Mouse (Mus musculus) neural tube, embryonic 11.5 days (tissue): ENCODE measurements at regions not wholly inside any gene's neighbourhood (a gene's known extent, or its start where the extent isn't known, plus 50 kb on each side); places are given as distances from the start of the nearest gene placed in this dataset.

Source experiments
- ATAC-seq: fragments of 200-750 bp; cut with Nextera tagmentation; 2 replicates; pipeline ENCODE4 v1.8.0; 2017; ENCODE audit warnings: moderate number of reproducible peaks, mild to moderate bottlenecking, moderate TSS enrichment, moderate library complexity; ENCODE audit not compliant: insufficient read depth, low FRiP score, low TSS enrichment
- DNase-seq: peaks from one replicate; pipeline ENCODE4 v3.0.0-alpha.2; 2015; ENCODE audit warnings: low spot score
- H3K27ac ChIP-seq: fragments of 300-500 bp; sonication (generic); 2 replicates; pipeline ENCODE4 v1.5.1; 2014; ENCODE audit warnings: low read depth, mild to moderate bottlenecking, low read length
- H3K27me3 ChIP-seq: fragments of 300-500 bp; sonication (generic); 2 replicates; pipeline ENCODE4 v1.6.1; 2014; ENCODE audit warnings: mild to moderate bottlenecking, low read length, mixed read lengths; ENCODE audit not compliant: control insufficient read depth, insufficient read depth
- H3K36me3 ChIP-seq: fragments of 300-500 bp; sonication (generic); 2 replicates; pipeline ENCODE4 v1.6.1; 2014; ENCODE audit warnings: mild to moderate bottlenecking, low read length, moderate library complexity, mixed read lengths; ENCODE audit not compliant: control insufficient read depth, insufficient read depth
- H3K4me1 ChIP-seq: fragments of 300-500 bp; sonication (generic); 2 replicates; pipeline ENCODE4 v1.6.1; 2014; ENCODE audit warnings: low read length, mixed read lengths; ENCODE audit not compliant: control insufficient read depth, insufficient read depth
- H3K4me2 ChIP-seq: fragments of 300-500 bp; sonication (generic); 2 replicates; pipeline ENCODE4 v1.6.1; 2014; ENCODE audit warnings: low read depth, mild to moderate bottlenecking, moderate library complexity
- H3K4me3 ChIP-seq: fragments of 300-500 bp; sonication (generic); 2 replicates; pipeline ENCODE4 v1.5.1; 2014; ENCODE audit warnings: low read depth, low read length
- H3K9ac ChIP-seq: fragments of 300-500 bp; sonication (generic); 2 replicates; pipeline ENCODE4 v1.6.1; 2014; ENCODE audit warnings: mild to moderate bottlenecking, low read length
- H3K9me3 ChIP-seq: fragments of 300-500 bp; sonication (generic); 2 replicates; pipeline ENCODE4 v1.6.1; 2016; ENCODE audit warnings: low read length; ENCODE audit not compliant: control insufficient read depth
- WGBS: fragments of 180-500 bp; shearing (Covaris S2); extraction: QIAGEN DNeasy Blood & Tissue Kit; methylation state at CpG from one replicate; pipeline ENCODE4 v1.1.7; 2014; 5-methylcytosine and 5-hydroxymethylcytosine counted together

- H3K9me3 ChIP-seq: no peaks in the 10 kb centered on the region
- no peak overlapping the region for H3K4me2 ChIP-seq
- H3K36me3 ChIP-seq: no peaks in the 10 kb centered on the region
- H3K4me1 ChIP-seq: no peaks in the 10 kb centered on the region
- no peak overlapping the region for H3K9ac ChIP-seq
- DNase-seq (no peak), ATAC-seq (no peak)
- H3K4me3 ChIP-seq: no peak overlapping the region
- no peaks in the 10 kb centered on the region for H3K27me3 ChIP-seq
- WGBS: 52% methylated on average over 3 of the region's 3 CpGs
- no peak overlapping the region for H3K27ac ChIP-seq
These were observed 557.5 kb downstream of the Efnb2 start for GRCm38 (mm10) chr8:8103492-8103891.

GRCm38 (mm10) chr8:8102010-8102727 is 558.9 kb downstream of the Efnb2 start:
- Histone ChIP-seq H3K9ac (no peak overlapping the region), H3K4me3 (no peak overlapping the region)
- 56% methylated on average over 6 of the region's 6 CpGs for WGBS

GRCm38 (mm10) chr8:8092551-8092950 is 568.5 kb downstream of the Efnb2 start:
- Histone ChIP-seq H3K9ac (no peak overlapping the region), H3K4me2 (no peak overlapping the region), H3K4me1 (no peaks in the 10 kb centered on the region), H3K9me3 (no peaks in the 10 kb centered on the region), H3K27me3 (no peaks in the 10 kb centered on the region), H3K4me3 (no peak overlapping the region), H3K27ac (no peak overlapping the region), H3K36me3 (no peaks in the 10 kb centered on the region)
- no peak for DNase-seq
- no peak for ATAC-seq

More at GRCm38 (mm10) chr8:8102010-8102727, 558.9 kb downstream of the Efnb2 start:
- Histone ChIP-seq H3K27me3 (no peaks in the 10 kb centered on the region), H3K9me3 (no peaks in the 10 kb centered on the region), H3K27ac (no peak overlapping the region), H3K4me1 (no peaks in the 10 kb centered on the region), H3K36me3 (no peaks in the 10 kb centered on the region), H3K4me2 (no peak overlapping the region)
- peak; percentile 23; the same call in 1 of the 2 replicates for ATAC-seq
- DNase-seq: peak; percentile 14

GRCm38 (mm10) chr8:8084652-8085051 is 576.4 kb downstream of the Efnb2 start:
- Histone ChIP-seq H3K27ac (no peak overlapping the region), H3K4me2 (no peak overlapping the region), H3K27me3 (no peaks in the 10 kb centered on the region), H3K4me3 (no peak overlapping the region), H3K9me3 (no peaks in the 10 kb centered on the region), H3K36me3 (no peaks in the 10 kb centered on the region), H3K9ac (no peak overlapping the region), H3K4me1 (no peaks in the 10 kb centered on the region)
- ATAC-seq (no peak), DNase-seq (no peak)
- 73% methylated on average over 2 of the region's 2 CpGs for WGBS

GRCm38 (mm10) chr8:8064074-8064473 is 597.0 kb downstream of the Efnb2 start:
- Histone ChIP-seq H3K4me2 (no peak overlapping the region), H3K36me3 (no peaks in the 10 kb centered on the region), H3K27ac (no peak overlapping the region), H3K4me1 (no peaks in the 10 kb centered on the region), H3K4me3 (no peak overlapping the region), H3K27me3 (no peaks in the 10 kb centered on the region), H3K9me3 (no peaks in the 10 kb centered on the region), H3K9ac (no peak overlapping the region)
- 96% methylated on average over 2 of the region's 2 CpGs for WGBS
- ATAC-seq (no peak), DNase-seq (no peak)

- H3K9me3 ChIP-seq: no peaks in the 10 kb centered on the region
- no peaks in the 10 kb centered on the region for H3K27me3 ChIP-seq
- no peak overlapping the region for H3K4me2 ChIP-seq
- H3K9ac ChIP-seq: no peak overlapping the region
- H3K4me3 ChIP-seq: no peak overlapping the region
- ATAC-seq: no peak
- 77% methylated on average over 4 of the region's 4 CpGs for WGBS
- no peak overlapping the region for H3K27ac ChIP-seq
- DNase-seq: no peak
- H3K36me3 ChIP-seq: no peaks in the 10 kb centered on the region
- no peaks in the 10 kb centered on the region for H3K4me1 ChIP-seq
These were observed 606.7 kb downstream of the Efnb2 start for GRCm38 (mm10) chr8:8054224-8054916.

GRCm38 (mm10) chr8:8051186-8051585 is 609.9 kb downstream of the Efnb2 start:
- no peak for ATAC-seq
- H3K36me3 ChIP-seq: no peaks in the 10 kb centered on the region
- H3K9me3 ChIP-seq: no peaks in the 10 kb centered on the region
- no peak for DNase-seq
- WGBS: 51% methylated on average over 3 of the region's 3 CpGs
- H3K9ac ChIP-seq: no peak overlapping the region
- no peaks in the 10 kb centered on the region for H3K27me3 ChIP-seq
- no peak overlapping the region for H3K27ac ChIP-seq
- H3K4me3 ChIP-seq: no peak overlapping the region
- no peak overlapping the region for H3K4me2 ChIP-seq
- H3K4me1 ChIP-seq: no peaks in the 10 kb centered on the region

- Histone ChIP-seq H3K36me3 (no peaks in the 10 kb centered on the region), H3K9me3 (no peaks in the 10 kb centered on the region), H3K27me3 (no peaks in the 10 kb centered on the region), H3K4me3 (no peak overlapping the region), H3K4me1 (no peaks in the 10 kb centered on the region), H3K4me2 (no peak overlapping the region), H3K9ac (no peak overlapping the region), H3K27ac (no peak overlapping the region)
- 64% methylated on average over 3 of the region's 3 CpGs for WGBS
- DNase-seq (no peak), ATAC-seq (no peak)
These were observed 610.3 kb downstream of the Efnb2 start for GRCm38 (mm10) chr8:8050778-8051177.

- no peak for ATAC-seq
- H3K27me3 ChIP-seq: no peaks in the 10 kb centered on the region
- DNase-seq: no peak
These were observed 616.1 kb downstream of the Efnb2 start for GRCm38 (mm10) chr8:8044926-8045325.

More at GRCm38 (mm10) chr8:8044926-8045325, 616.1 kb downstream of the Efnb2 start:
- H3K9ac ChIP-seq: no peak overlapping the region
- 54% methylated on average over 1 of the region's 1 CpGs for WGBS
- no peaks in the 10 kb centered on the region for H3K36me3 ChIP-seq
- H3K4me3 ChIP-seq: no peak overlapping the region
- H3K27ac ChIP-seq: no peak overlapping the region
- no peak overlapping the region for H3K4me2 ChIP-seq
- no peaks in the 10 kb centered on the region for H3K4me1 ChIP-seq
- no peaks in the 10 kb centered on the region for H3K9me3 ChIP-seq
